Mouse (Mus musculus) ES-E14 (cell line): ENCODE measurements around the gene AI597479. TPM values are rescaled to one million over a fixed set of nuclear protein-coding genes. Genes with fewer than 3 reads are reported as not detected.

ENCODE experiments used
- DNase-seq: peaks from one replicate; pipeline ENCODE4 v3.0.0-alpha.2; 2013; ENCODE audit warnings: low read depth, low spot score
- H3K27ac ChIP-seq: 2 replicates; pipeline ENCODE4 v1.5.1; 2012; ENCODE audit warnings: low read depth, mild to moderate bottlenecking, low read length, moderate library complexity, mixed read lengths; ENCODE audit not compliant: poor library complexity, insufficient read depth, severe bottlenecking
- H3K36me3 ChIP-seq: 2 replicates; pipeline ENCODE4 v1.6.1; 2012; ENCODE audit warnings: mild to moderate bottlenecking, low read length, moderate library complexity, mixed read lengths; ENCODE audit not compliant: control insufficient read depth, poor library complexity, insufficient read depth, severe bottlenecking
- H3K4me1 ChIP-seq, 2 experiments: fragments of 150-350 bp in 1 of 2; sonication (generic) in 1 of 2; 2 replicates each; pipeline ENCODE4 v1.6.1; 2012; ENCODE audit warnings: low read length in 2 of 2, mild to moderate bottlenecking in 1 of 2, mixed read lengths in 1 of 2; ENCODE audit not compliant: control insufficient read depth in 2 of 2, insufficient read depth in 2 of 2, poor library complexity in 1 of 2
- H3K4me3 ChIP-seq, 2 experiments: fragments of 150-350 bp in 1 of 2; sonication (generic) in 1 of 2; 2 replicates each; pipeline ENCODE4 v1.5.1; 2012; ENCODE audit warnings: low read length in 2 of 2, low read depth in 1 of 2, mild to moderate bottlenecking in 1 of 2, mixed read lengths in 1 of 2; ENCODE audit not compliant: insufficient read depth in 1 of 2, poor library complexity in 1 of 2, severe bottlenecking in 1 of 2
- H3K9ac ChIP-seq: 2 replicates; pipeline ENCODE4 v1.6.1; 2012; ENCODE audit warnings: low read depth, mild to moderate bottlenecking, low read length, mixed read lengths; ENCODE audit not compliant: poor library complexity, insufficient read depth, severe bottlenecking
- H3K9me3 ChIP-seq: fragments of 150-350 bp; sonication (generic); 2 replicates; pipeline ENCODE4 v1.6.1; 2012; ENCODE audit warnings: low read depth, mild to moderate bottlenecking, low read length; ENCODE audit not compliant: control insufficient read depth, insufficient read depth
- CHD2 ChIP-seq: IDR thresholded peaks from 2 replicates; pipeline ENCODE4 v1.6.1; 2014; ENCODE audit warnings: mild to moderate bottlenecking, low read depth, low read length, inconsistent platforms
- HCFC1 ChIP-seq: IDR thresholded peaks from 2 replicates; pipeline ENCODE4 v1.6.1; 2012; ENCODE audit warnings: low read length, inconsistent platforms, borderline replicate concordance; ENCODE audit not compliant: insufficient read depth
- MAFK ChIP-seq: IDR thresholded peaks from 2 replicates; pipeline ENCODE4 v1.6.1; 2014; ENCODE audit warnings: mild to moderate bottlenecking, low read depth, low read length, inconsistent platforms; ENCODE audit not compliant: insufficient read depth
- ZC3H11A ChIP-seq: IDR thresholded peaks from 2 replicates; pipeline ENCODE4 v1.6.1; 2012; ENCODE audit warnings: low read depth, mild to moderate bottlenecking, inconsistent platforms, low read length, borderline replicate concordance
- ZNF384 ChIP-seq: IDR thresholded peaks from 2 replicates; pipeline ENCODE4 v1.6.1; 2012; ENCODE audit warnings: low read depth, low read length, inconsistent platforms
- in situ Hi-C, 2 experiments: fragments of 600-800 bp; cut with MboI; formaldehyde crosslinking; loops; one replicate each; pipeline ENCODE4 v1.15.1; 2025; ENCODE audit warnings: low sequenced_read_pairs in 2 of 2, inconsistent platforms in 1 of 2; ENCODE audit not compliant: unreplicated experiment in 2 of 2
- total RNA-seq: library from RNA; depleted of rRNA; stranded (reverse); fragments of 300-350 nt; gene quantifications from 2 replicates; pipeline ENCODE4 v1.2.3, GENCODE M21; 2012

AI597479 gene
- total RNA-seq, 1 experiment, result 14.1 TPM

DNA sequence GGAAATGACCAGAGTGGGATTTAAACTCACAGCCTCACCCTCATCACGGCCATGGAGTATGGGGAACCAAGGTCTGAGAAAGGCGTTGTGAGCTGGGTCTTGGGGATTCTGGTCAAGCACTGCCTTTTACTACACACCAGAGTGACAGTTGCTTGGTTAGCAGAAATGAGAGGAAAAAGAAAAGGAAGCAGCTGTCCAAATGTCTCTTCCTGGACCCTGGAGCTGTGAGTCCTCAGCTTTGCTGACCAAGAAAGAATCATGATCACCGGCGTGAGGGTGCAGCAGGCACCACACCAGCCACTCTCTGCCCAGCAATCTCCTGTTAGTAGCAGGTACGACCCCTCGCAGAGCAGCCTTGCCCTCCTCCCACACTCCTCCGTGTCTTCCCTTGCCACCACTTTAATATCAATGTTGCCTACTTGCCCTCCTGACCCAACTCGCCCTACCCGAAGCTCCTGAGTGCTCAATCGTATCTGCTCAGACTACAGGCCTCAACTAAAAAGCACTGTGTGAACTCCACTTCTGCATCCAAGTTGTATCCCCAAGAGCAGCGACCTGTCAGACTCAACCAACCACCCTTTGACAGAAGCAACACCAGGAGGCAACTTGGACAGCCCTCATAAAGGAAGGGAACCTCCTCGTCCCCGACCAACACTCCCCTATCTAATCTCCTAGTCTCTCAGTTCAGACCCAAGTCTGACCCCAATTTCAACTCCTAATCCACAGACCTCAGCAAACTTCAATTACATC lies 7.0 kb upstream of the AI597479 start:
- Histone ChIP-seq H3K36me3 (no peaks in the 10 kb centered on the region), H3K9ac (peak overlapping the region; percentile 80), H3K9me3 (no peaks in the 10 kb centered on the region), H3K4me3 (peak overlapping the region; percentile 75 to 84), H3K27ac (no peak overlapping the region), H3K4me1 (peaks cover 3 to 4% of the 10 kb centered on the region in 2 experiments; a peak in 2 of 4 replicates)
- TF ChIP-seq CHD2 (no peak), MAFK (no peak), HCFC1 (no peak), ZC3H11A (no peak), ZNF384 (no peak)
- DNase-seq, result no peak
- in situ Hi-C loops, result no loop called here

DNA sequence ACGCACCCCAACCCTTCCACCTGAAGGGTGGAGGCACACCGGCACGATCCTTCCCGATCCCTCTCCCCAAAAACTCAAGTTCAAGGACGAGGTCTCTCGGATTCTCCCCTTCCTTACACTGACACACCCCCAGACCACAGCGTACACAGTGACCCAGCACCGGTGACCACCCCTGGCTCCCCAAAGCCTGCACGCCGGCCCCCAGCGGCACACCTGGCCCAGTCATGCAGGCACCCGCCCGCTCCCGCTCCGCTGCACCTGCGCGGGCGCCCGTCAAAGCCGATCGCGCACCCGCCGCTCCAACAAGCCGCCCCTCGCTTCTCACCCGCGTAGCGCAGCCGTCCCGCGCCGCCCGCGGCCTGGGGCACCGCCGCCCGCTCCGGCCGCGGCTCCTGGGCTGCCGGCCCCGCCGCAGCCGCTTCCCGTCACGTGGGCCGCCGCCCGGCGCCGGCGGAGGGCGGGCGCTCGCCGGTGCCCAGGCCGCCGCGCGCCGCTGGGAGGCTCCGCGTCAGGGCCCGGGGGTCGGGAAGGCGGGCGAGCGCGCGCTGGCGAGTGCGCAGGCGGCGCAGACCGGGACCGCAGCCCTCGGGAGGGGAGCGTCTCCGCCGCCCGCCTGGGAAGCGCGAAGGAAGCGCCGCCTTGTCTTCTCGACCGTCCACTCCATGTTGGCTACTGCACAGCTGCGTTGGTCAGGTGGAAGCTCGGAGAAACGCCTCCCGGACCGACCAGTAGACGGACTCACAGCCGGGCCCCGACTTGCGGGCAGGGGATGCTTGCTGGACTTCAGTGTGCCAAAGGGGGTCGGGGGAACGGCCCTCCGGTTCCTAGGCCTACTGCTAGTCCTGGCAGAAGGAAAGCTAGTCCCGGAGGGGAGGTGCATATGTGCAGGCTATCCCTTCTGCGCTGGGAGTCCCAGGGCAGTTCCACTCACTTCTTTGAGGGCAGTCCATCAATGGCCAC lies 6.2 kb upstream of the AI597479 start:
- no peak for DNase-seq
- Histone ChIP-seq H3K36me3 (no peaks in the 10 kb centered on the region), H3K27ac (no peak overlapping the region), H3K9ac (peak overlapping the region; percentile 80), H3K4me1 (peaks cover 3 to 4% of the 10 kb centered on the region in 2 experiments; a peak in 2 of 4 replicates), H3K4me3 (peak overlapping the region; percentile 75 to 84), H3K9me3 (no peaks in the 10 kb centered on the region)
- TF ChIP-seq MAFK (no peak), ZC3H11A (no peak), ZNF384 (no peak), CHD2 (no peak), HCFC1 (no peak)
- in situ Hi-C loops, result no loop called here

DNA sequence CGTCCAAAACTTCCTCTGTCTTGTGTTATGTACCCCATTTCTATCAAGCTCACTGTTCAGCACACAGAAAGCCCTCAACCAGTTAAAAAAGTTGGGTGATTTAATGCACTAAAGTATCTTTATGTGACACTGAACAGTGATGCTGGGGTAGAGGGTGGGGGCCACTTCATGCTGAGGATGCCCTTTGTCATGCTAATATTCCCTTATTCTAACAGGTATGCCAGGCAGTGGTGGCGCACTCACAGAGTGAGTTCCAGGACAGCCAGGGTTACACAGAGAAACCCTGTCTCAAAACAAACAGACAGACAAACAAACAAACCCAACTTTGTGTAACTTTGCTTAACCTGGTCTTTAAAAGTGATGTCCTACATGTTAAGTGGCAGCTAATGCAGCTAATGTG lies 4.3 kb upstream of the AI597479 start:
- in situ Hi-C loops, result no loop called here
- DNase-seq, result no peak
- TF ChIP-seq ZC3H11A (no peak), CHD2 (no peak), ZNF384 (no peak), MAFK (no peak), HCFC1 (no peak)

DNA sequence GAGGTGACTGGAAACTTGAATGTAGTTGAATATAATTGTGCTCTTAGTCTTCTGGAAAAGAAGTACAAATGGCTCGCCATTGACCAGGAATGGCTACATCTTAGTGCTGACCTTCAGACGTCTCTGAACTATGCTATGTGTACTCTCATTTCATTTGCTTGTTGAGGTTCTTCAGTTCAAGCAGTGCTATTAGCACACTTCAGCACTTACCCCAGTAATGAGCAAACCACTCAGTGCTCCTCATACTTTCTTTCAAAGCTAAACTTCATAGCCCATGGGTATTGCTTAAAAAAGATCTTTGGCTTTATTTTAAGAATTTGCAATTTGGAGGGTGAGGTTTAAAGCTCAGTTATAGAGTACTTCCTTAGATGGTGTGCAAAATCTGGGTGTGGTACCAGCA lies 10.2 kb downstream of the AI597479 start:
- TF ChIP-seq ZC3H11A, result no peak
- no peak for TF ChIP-seq CHD2
- TF ChIP-seq MAFK, result no peak
- TF ChIP-seq ZNF384, result no peak
- no peak for TF ChIP-seq HCFC1
- in situ Hi-C loops, result no loop called here
- Histone ChIP-seq H3K27ac (no peak overlapping the region), H3K4me3 (no peak overlapping the region), H3K4me1 (peaks cover 0 to 2% of the 10 kb centered on the region in 2 experiments; a peak in 2 of 4 replicates), H3K9ac (no peak overlapping the region), H3K9me3 (no peaks in the 10 kb centered on the region), H3K36me3 (peaks cover 17% of the 10 kb centered on the region)
- DNase-seq, result no peak

More for the DNA sequence above, 4.3 kb upstream of the AI597479 start:
- Histone ChIP-seq H3K4me1 (peaks cover 3 to 4% of the 10 kb centered on the region in 2 experiments; a peak in 2 of 4 replicates), H3K9ac (no peak overlapping the region), H3K9me3 (no peaks in the 10 kb centered on the region), H3K4me3 (no peak overlapping the region), H3K36me3 (no peaks in the 10 kb centered on the region), H3K27ac (no peak overlapping the region)
